Mouse (Mus musculus) heart, postnatal 0 days (tissue): Measurements from ENCODE around the gene Slc25a19.

Experiments used
- CTCF ChIP-seq: IDR thresholded peaks from 2 replicates; pipeline ENCODE4 v1.5.1; 2016; ENCODE audit warnings: antibody characterized with exemption, control low read depth, low read depth
- EP300 ChIP-seq: IDR thresholded peaks from 2 replicates; pipeline ENCODE4 v1.6.1; 2016; ENCODE audit warnings: antibody characterized with exemption, low read depth

DNA sequence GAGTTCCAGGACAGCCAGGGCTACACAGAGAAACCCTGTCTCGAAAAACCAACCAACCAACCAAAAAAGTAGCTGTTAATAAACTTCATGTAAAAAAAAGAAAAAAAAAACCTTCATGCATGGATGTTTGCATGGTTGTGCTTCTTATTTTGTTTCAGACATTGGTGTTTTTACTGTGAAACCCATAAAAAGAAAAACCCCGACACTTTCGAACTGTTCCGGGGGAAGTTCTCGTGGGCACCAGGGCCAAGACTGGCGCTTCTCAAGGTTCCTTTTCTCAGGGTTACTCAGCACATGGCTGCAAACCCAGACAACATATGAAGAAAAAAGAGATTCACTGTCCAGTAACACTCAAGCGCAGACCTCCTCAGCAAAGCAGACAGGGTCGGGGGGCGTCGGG lies 4.8 kb upstream of the Slc25a19 start:
- TF ChIP-seq CTCF: no peak
- TF ChIP-seq EP300: no peak
